Mouse (Mus musculus) CH12.LX (cell line): ENCODE data around the gene Spag17. TPM values are rescaled to one million over a fixed set of nuclear protein-coding genes. Genes with fewer than 3 reads are reported as not detected.

Experiments
- DNase-seq: peaks from one replicate; pipeline ENCODE4 v3.0.0-alpha.2; 2013; ENCODE audit errors: extremely low read depth
- H3K27ac ChIP-seq: 2 replicates; pipeline ENCODE4 v1.5.1; 2012; ENCODE audit warnings: low read depth, mild to moderate bottlenecking, control low read depth, moderate library complexity; ENCODE audit not compliant: insufficient read depth
- H3K27me3 ChIP-seq: replicated peaks from 2 replicates; pipeline ENCODE3; 2012; ENCODE audit warnings: inconsistent platforms
- H3K36me3 ChIP-seq, 2 experiments: replicated peaks in 1 of 2; 2 replicates each; pipeline versions ENCODE3 to v1.6.1; 2012; ENCODE audit warnings: inconsistent platforms in 1 of 2, low read length in 1 of 2, mild to moderate bottlenecking in 1 of 2, mixed read lengths in 1 of 2, moderate library complexity in 1 of 2; ENCODE audit not compliant: control insufficient read depth in 1 of 2, insufficient read depth in 1 of 2
- H3K4me1 ChIP-seq, 2 experiments: 2 replicates each; pipeline ENCODE4 v1.6.1; 2012; ENCODE audit warnings: inconsistent platforms in 1 of 2, moderate library complexity in 1 of 2; ENCODE audit not compliant: insufficient read depth in 2 of 2, control insufficient read depth in 1 of 2
- H3K4me2 ChIP-seq: 2 replicates; pipeline ENCODE4 v1.6.1; 2012; ENCODE audit warnings: low read depth, mild to moderate bottlenecking, control low read depth; ENCODE audit not compliant: poor library complexity, insufficient read depth, severe bottlenecking
- H3K4me3 ChIP-seq, 3 experiments: fragments of 150-350 bp in 1 of 3; sonication (generic) in 1 of 3; replicated peaks in 1 of 3; 2 replicates each; pipeline versions ENCODE3 to v1.5.1; 2011 to 2012; ENCODE audit warnings: low read depth in 2 of 3, low read length in 2 of 3, mild to moderate bottlenecking in 2 of 3, moderate library complexity in 2 of 3, control low read depth in 1 of 3, improper control_type of control experiment in 1 of 3, inconsistent platforms in 1 of 3, mixed read lengths in 1 of 3; ENCODE audit not compliant: poor library complexity in 1 of 3
- H3K79me2 ChIP-seq: replicated peaks from 2 replicates; pipeline ENCODE4 v1.6.1; 2012; ENCODE audit warnings: mild to moderate bottlenecking, moderate library complexity; ENCODE audit not compliant: control insufficient read depth, poor library complexity, insufficient read depth, severe bottlenecking; ENCODE audit errors: extremely low read depth
- H3K9ac ChIP-seq: 2 replicates; pipeline ENCODE4 v1.6.1; 2012; ENCODE audit warnings: low read depth, mild to moderate bottlenecking, control low read depth, moderate library complexity; ENCODE audit not compliant: insufficient read depth
- H3K9me3 ChIP-seq: replicated peaks from 2 replicates; pipeline ENCODE3; 2012; ENCODE audit warnings: low read length, inconsistent platforms, mixed read lengths
- CHD1 ChIP-seq: IDR thresholded peaks from 2 replicates; pipeline ENCODE4 v1.6.1; 2012; ENCODE audit warnings: low read depth, low read length, improper control_type of control experiment, inconsistent platforms
- CTCF ChIP-seq, 2 experiments: IDR thresholded peaks in 1 of 2; conservative IDR thresholded peaks in 1 of 2; 2 replicates each; pipeline ENCODE4 v1.5.1; 2011 to 2012; ENCODE audit warnings: low read depth in 2 of 2, low read length in 2 of 2, improper control_type of control experiment in 1 of 2, inconsistent platforms in 1 of 2, mild to moderate bottlenecking in 1 of 2, moderate library complexity in 1 of 2
- E2F4 ChIP-seq: IDR thresholded peaks from 2 replicates; pipeline ENCODE4 v1.6.1; 2011; ENCODE audit warnings: low read depth, low read length, improper control_type of control experiment; ENCODE audit not compliant: insufficient replicate concordance
- ELF1 ChIP-seq: IDR thresholded peaks from 2 replicates; pipeline ENCODE4 v1.6.1; 2014; ENCODE audit warnings: low read depth, mild to moderate bottlenecking, inconsistent platforms, low read length, improper control_type of control experiment
- ETS1 ChIP-seq: conservative IDR thresholded peaks from 2 replicates; pipeline ENCODE4 v1.6.1; 2012; ENCODE audit warnings: low read depth, mild to moderate bottlenecking, inconsistent platforms, low read length, improper control_type of control experiment, moderate library complexity
- GABPA ChIP-seq: IDR thresholded peaks from 2 replicates; pipeline ENCODE4 v1.6.1; 2012; ENCODE audit warnings: low read depth, low read length, improper control_type of control experiment, inconsistent platforms; ENCODE audit not compliant: insufficient replicate concordance
- HCFC1 ChIP-seq: IDR thresholded peaks from 2 replicates; pipeline ENCODE4 v1.6.1; 2012; ENCODE audit warnings: low read depth, mild to moderate bottlenecking, inconsistent platforms, low read length, improper control_type of control experiment
- JUN ChIP-seq: IDR thresholded peaks from 2 replicates; pipeline ENCODE4 v1.6.1; 2011; ENCODE audit warnings: low read depth, mild to moderate bottlenecking, low read length, improper control_type of control experiment, moderate library complexity; ENCODE audit not compliant: insufficient read depth
- JUND ChIP-seq: conservative IDR thresholded peaks from 2 replicates; pipeline ENCODE4 v1.6.1; 2011; ENCODE audit warnings: low read depth, low read length, improper control_type of control experiment
- KAT2A ChIP-seq: IDR thresholded peaks from 2 replicates; pipeline ENCODE4 v1.6.1; 2012; ENCODE audit warnings: low read length, improper control_type of control experiment, inconsistent platforms; ENCODE audit not compliant: insufficient replicate concordance
- MAFK ChIP-seq: IDR thresholded peaks from 2 replicates; pipeline ENCODE4 v1.6.1; 2011; ENCODE audit warnings: low read length, improper control_type of control experiment; ENCODE audit not compliant: insufficient replicate concordance
- MAZ ChIP-seq: IDR thresholded peaks from 2 replicates; pipeline ENCODE4 v1.6.1; 2012; ENCODE audit warnings: low read depth, mild to moderate bottlenecking, inconsistent platforms, low read length, improper control_type of control experiment, moderate library complexity
- NRF1 ChIP-seq: IDR thresholded peaks from 2 replicates; pipeline ENCODE4 v1.6.1; 2014; ENCODE audit warnings: low read depth, mild to moderate bottlenecking, inconsistent platforms, low read length, improper control_type of control experiment, moderate library complexity
- PAX5 ChIP-seq: IDR thresholded peaks from 2 replicates; pipeline ENCODE4 v1.6.1; 2012; ENCODE audit warnings: low read length, inconsistent platforms, mixed read lengths
- POLR2A ChIP-seq: IDR thresholded peaks from 2 replicates; pipeline ENCODE4 v1.6.1; 2011; ENCODE audit warnings: low read depth, mild to moderate bottlenecking, improper control_type of control experiment, low read length
- POLR2AphosphoS2 ChIP-seq: IDR thresholded peaks from 2 replicates; pipeline ENCODE4 v1.6.1; 2011; ENCODE audit warnings: low read depth, low read length, improper control_type of control experiment
- RAD21 ChIP-seq: IDR thresholded peaks from 2 replicates; pipeline ENCODE4 v1.6.1; 2011; ENCODE audit warnings: low read depth, mild to moderate bottlenecking, low read length, improper control_type of control experiment, moderate library complexity
- RCOR1 ChIP-seq: conservative IDR thresholded peaks from 2 replicates; pipeline ENCODE4 v1.6.1; 2012; ENCODE audit warnings: low read depth, mild to moderate bottlenecking, inconsistent platforms, low read length, improper control_type of control experiment
- SIN3A ChIP-seq: IDR thresholded peaks from 2 replicates; pipeline ENCODE4 v1.6.1; 2012; ENCODE audit warnings: low read length, improper control_type of control experiment, inconsistent platforms
- SMC3 ChIP-seq: IDR thresholded peaks from 2 replicates; pipeline ENCODE4 v1.6.1; 2011; ENCODE audit warnings: low read depth, low read length, improper control_type of control experiment
- TBP ChIP-seq: conservative IDR thresholded peaks from 2 replicates; pipeline ENCODE4 v1.6.1; 2011; ENCODE audit warnings: low read depth, low read length, improper control_type of control experiment
- UBTF ChIP-seq: IDR thresholded peaks from 2 replicates; pipeline ENCODE4 v1.6.1; 2012; ENCODE audit warnings: low read depth, mild to moderate bottlenecking, inconsistent platforms, low read length, improper control_type of control experiment, moderate library complexity
- USF2 ChIP-seq: conservative IDR thresholded peaks from 2 replicates; pipeline ENCODE4 v1.6.1; 2011; ENCODE audit warnings: low read depth, low read length, improper control_type of control experiment
- ZMIZ1 ChIP-seq: IDR thresholded peaks from 2 replicates; pipeline ENCODE4 v1.6.1; 2012; ENCODE audit warnings: low read depth, mild to moderate bottlenecking, inconsistent platforms, low read length, improper control_type of control experiment
- dilution Hi-C: fragments of 300-500 bp; cut with MboI; formaldehyde crosslinking; loops from 2 replicates; pipeline ENCODE4 v1.14.3; 2020; ENCODE audit warnings: low sequenced_read_pairs; ENCODE audit not compliant: extremely low pct_unique_long_range_greater_than_20kb, extremely low pct_ligation_motif_present
- in situ Hi-C: fragments of 300-500 bp; cut with MboI; formaldehyde crosslinking; loops from 3 replicates; pipeline ENCODE4 v1.14.3; 2019; ENCODE audit warnings: low sequenced_read_pairs, low pct_ligation_motif_present, low pct_unique_long_range_greater_than_20kb, mixed read lengths
- polyA plus RNA-seq: library from polyadenylated mRNA; unstranded; fragments of >175 nt; gene quantifications from 2 replicates; pipeline ENCODE4 v1.2.1, GENCODE M21; 2012; ENCODE audit warnings: low read depth; ENCODE audit not compliant: insufficient read length
- total RNA-seq, 2 experiments: library from RNA; depleted of rRNA; stranded (reverse); fragments of 300-350 nt in 1 of 2; fragments of >200 nt in 1 of 2; gene quantifications; 2 replicates each; pipeline ENCODE4 v1.2.3; 2012 to 2014

Spag17 gene
- total and polyA plus RNA-seq, 3 experiments: not detected

DNA sequence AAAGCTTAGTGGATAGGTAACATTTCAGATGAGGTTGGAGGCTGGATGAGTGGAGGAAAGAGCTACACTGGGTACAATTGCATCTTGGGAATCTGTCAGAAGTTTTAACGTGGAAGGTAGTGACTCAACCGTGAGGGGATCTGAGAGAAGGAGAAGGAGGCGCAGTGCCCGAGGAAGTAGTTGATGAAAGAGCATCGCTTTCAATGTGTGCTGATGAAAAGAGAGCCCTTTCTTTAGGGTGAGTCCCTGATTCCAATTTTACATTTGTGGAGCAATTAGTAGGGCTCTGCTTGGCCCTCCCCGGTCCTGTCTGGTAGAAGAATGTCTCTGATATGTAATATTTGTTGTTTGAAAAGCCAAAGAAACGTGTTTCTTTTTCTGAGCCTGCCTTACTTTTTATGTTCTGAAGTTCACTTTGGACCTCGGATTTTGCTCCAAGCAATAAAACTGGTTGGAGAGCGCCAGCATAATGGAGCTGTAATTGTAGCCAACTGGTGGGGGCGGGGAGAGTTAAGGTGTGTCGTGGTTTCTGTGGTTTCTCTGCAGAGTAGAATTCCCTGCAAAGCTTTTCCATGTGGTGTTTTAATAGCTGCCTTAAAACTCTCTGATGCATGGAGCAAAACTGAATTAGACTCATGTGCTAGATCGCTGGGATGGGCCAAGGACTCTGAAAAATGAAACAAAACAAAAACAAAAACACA lies 45.9 kb downstream of the Spag17 start:
- Histone ChIP-seq H3K4me3 (no peak overlapping the region), H3K27me3 (no peaks in the 10 kb centered on the region), H3K4me1 (no peaks in the 10 kb centered on the region), H3K79me2 (no peaks in the 10 kb centered on the region), H3K9ac (no peak overlapping the region), H3K9me3 (no peaks in the 10 kb centered on the region), H3K36me3 (no peaks in the 10 kb centered on the region), H3K27ac (no peak overlapping the region), H3K4me2 (no peak overlapping the region)
- TF ChIP-seq POLR2A (no peak), RCOR1 (no peak), CHD1 (no peak), PAX5 (no peak), HCFC1 (no peak), CTCF (conservative IDR thresholded peaks at IDR 0.05 in 1 of 2, IDR thresholded peaks at IDR 0.05 in 1 of 2; ENCODE audit: low read depth in 2 of 2, low read length in 2 of 2) (no peak), MAFK (no peak), POLR2AphosphoS2 (no peak), MAZ (no peak), ZMIZ1 (no peak), KAT2A (no peak), ETS1 (no peak)
- in situ Hi-C loops: loop anchor here (25.0 kb wide), 1 partner anchor 694 kb away; the partner anchor contains the start of gene Tbx15
- DNase-seq: no peak
- dilution Hi-C loops: no loop called here

DNA sequence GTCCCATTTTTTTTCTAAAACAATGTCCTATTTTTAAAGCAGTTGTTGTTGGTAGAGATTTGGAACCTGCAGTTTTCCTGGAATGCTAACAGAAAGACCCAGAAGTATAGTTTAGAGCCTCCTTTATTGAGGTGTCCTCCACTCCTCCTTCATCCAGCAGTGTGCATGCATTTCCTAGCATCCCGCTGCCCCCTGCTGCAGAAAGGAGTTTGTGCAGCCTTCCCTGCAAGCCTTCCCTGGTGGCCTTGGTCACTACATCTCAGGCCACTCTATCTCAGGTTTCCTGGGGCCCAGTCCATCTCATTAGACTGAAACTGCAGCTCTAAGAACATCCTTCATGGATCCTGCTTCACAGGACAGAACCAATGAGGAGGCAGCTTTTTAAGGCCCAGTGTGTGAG lies 51.0 kb downstream of the Spag17 start:
- dilution Hi-C loops (no loop called here), in situ Hi-C loops (loop anchor here (25.0 kb wide), 1 partner anchor 699 kb away; the partner anchor contains the start of gene Tbx15)
- H3K36me3 ChIP-seq: no peaks in the 10 kb centered on the region
- peaks cover 0 to 2% of the 10 kb centered on the region in 2 experiments; a peak in 1 of 4 replicates for H3K4me1 ChIP-seq
- H3K4me3 ChIP-seq: no peak overlapping the region
- no peaks in the 10 kb centered on the region for H3K27me3 ChIP-seq
- no peaks in the 10 kb centered on the region for H3K9me3 ChIP-seq
- DNase-seq: peak; percentile 14
- H3K27ac ChIP-seq: no peak overlapping the region
- no peak for TF ChIP-seq ETS1
- TF ChIP-seq JUN: no peak
- no peak for TF ChIP-seq SIN3A
- no peak for TF ChIP-seq E2F4
- TF ChIP-seq USF2: no peak
- no peak for TF ChIP-seq JUND
- no peak for TF ChIP-seq PAX5
- TF ChIP-seq RAD21: peak; percentile 53
- TF ChIP-seq CHD1: no peak
- TF ChIP-seq NRF1: no peak
- TF ChIP-seq RCOR1: no peak
- TF ChIP-seq TBP: no peak
- TF ChIP-seq CTCF (conservative IDR thresholded peaks at IDR 0.05 in 1 of 2, IDR thresholded peaks at IDR 0.05 in 1 of 2; ENCODE audit: low read depth in 2 of 2, low read length in 2 of 2): peak in 1 of 2 experiments; percentile 49; a peak in 2 of 4 replicates
- no peak for TF ChIP-seq UBTF
- TF ChIP-seq GABPA: no peak
- peak; percentile 34; the same call in 1 of the 2 replicates for TF ChIP-seq SMC3
- no peak for TF ChIP-seq ELF1
- no peaks in the 10 kb centered on the region for H3K79me2 ChIP-seq
- H3K9ac ChIP-seq: no peak overlapping the region
- H3K4me2 ChIP-seq: no peak overlapping the region
